Mouse (Mus musculus) heart, embryonic 12.5 days (tissue): ENCODE measurements around the gene Rhbdf1. TPM values are rescaled to one million over a fixed set of nuclear protein-coding genes. Genes with fewer than 3 reads are reported as not detected.

Experiments used
- ATAC-seq: fragments of 200-750 bp; cut with Nextera tagmentation; 2 replicates; pipeline ENCODE4 v1.8.0; 2017; ENCODE audit warnings: moderate TSS enrichment, moderate library complexity; ENCODE audit not compliant: insufficient number of reproducible peaks, low FRiP score
- H3K27ac ChIP-seq: fragments of 300-500 bp; sonication (generic); 2 replicates; pipeline ENCODE4 v1.5.1; 2016; ENCODE audit warnings: mild to moderate bottlenecking, moderate library complexity; ENCODE audit not compliant: poor library complexity, severe bottlenecking
- H3K27me3 ChIP-seq: fragments of 300-500 bp; sonication (generic); replicated peaks from 2 replicates; pipeline ENCODE4 v1.6.1; 2016; ENCODE audit warnings: mild to moderate bottlenecking, moderate library complexity
- H3K36me3 ChIP-seq: fragments of 300-500 bp; sonication (generic); 2 replicates; pipeline ENCODE4 v1.6.1; 2016; ENCODE audit warnings: mild to moderate bottlenecking, moderate library complexity
- H3K4me1 ChIP-seq: fragments of 300-500 bp; sonication (generic); replicated peaks from 2 replicates; pipeline ENCODE4 v1.6.1; 2016; ENCODE audit warnings: mild to moderate bottlenecking
- H3K4me2 ChIP-seq: fragments of 300-500 bp; sonication (generic); 2 replicates; pipeline ENCODE4 v1.6.1; 2016; ENCODE audit warnings: mild to moderate bottlenecking, moderate library complexity
- H3K4me3 ChIP-seq: fragments of 300-500 bp; sonication (generic); 2 replicates; pipeline ENCODE4 v1.5.1; 2016; ENCODE audit warnings: mild to moderate bottlenecking
- H3K9ac ChIP-seq: fragments of 300-500 bp; sonication (generic); 2 replicates; pipeline ENCODE4 v1.6.1; 2016; ENCODE audit warnings: mild to moderate bottlenecking, moderate library complexity
- H3K9me3 ChIP-seq: fragments of 300-500 bp; sonication (generic); replicated peaks from 2 replicates; pipeline ENCODE4 v1.6.1; 2016; ENCODE audit warnings: mild to moderate bottlenecking, moderate library complexity
- WGBS: fragments of 180-500 bp; shearing (Covaris S2); methylation state at CpG from one replicate; pipeline ENCODE4 v1.1.7; 2016; 5-methylcytosine and 5-hydroxymethylcytosine counted together
- polyA plus RNA-seq: library from polyadenylated mRNA; unstranded; fragments of >200 nt; fragmentation: Nextera tagmentation; extraction: Ambion mirVana; gene quantifications from 2 replicates; pipeline ENCODE4 v1.2.1, GENCODE M21; 2016

Gene Rhbdf1
- polyA plus RNA-seq, 1 experiment from 2014 or later = 42.5 TPM

DNA sequence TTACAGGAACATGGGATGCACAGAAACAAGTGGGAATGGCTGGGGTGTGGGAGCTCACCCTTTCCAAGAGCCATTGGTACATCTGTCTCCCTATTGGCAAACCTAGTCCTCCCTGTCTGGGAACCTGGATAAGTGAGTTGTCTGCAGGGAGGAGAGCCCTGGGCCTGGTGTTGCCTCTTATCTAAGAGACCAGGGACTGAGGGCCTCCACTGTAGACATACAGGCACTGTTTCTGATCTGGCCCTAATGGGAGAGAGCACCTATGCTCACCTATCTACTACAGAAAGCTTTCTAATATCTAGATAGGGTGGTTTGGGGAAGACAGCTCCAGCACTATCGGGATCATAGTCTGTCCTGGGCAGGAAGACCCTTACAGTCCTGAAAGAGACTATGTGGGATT lies 34.0 kb upstream of the Rhbdf1 start:
- no peaks in the 10 kb centered on the region for H3K4me1 ChIP-seq
- H3K4me2 ChIP-seq = no peak overlapping the region
- peaks cover 44% of the 10 kb centered on the region for H3K36me3 ChIP-seq
- ATAC-seq = peak; percentile 94
- peak overlapping the region; percentile 70 for H3K27ac ChIP-seq
- WGBS = 89% methylated on average over 1 of the region's 1 CpGs
- H3K9ac ChIP-seq = 0 out of 2 replicates have a peak overlapping the region, but pooled peaks have one; percentile 37
- H3K27me3 ChIP-seq = no peaks in the 10 kb centered on the region
- no peak overlapping the region for H3K4me3 ChIP-seq
- H3K9me3 ChIP-seq = no peaks in the 10 kb centered on the region

DNA sequence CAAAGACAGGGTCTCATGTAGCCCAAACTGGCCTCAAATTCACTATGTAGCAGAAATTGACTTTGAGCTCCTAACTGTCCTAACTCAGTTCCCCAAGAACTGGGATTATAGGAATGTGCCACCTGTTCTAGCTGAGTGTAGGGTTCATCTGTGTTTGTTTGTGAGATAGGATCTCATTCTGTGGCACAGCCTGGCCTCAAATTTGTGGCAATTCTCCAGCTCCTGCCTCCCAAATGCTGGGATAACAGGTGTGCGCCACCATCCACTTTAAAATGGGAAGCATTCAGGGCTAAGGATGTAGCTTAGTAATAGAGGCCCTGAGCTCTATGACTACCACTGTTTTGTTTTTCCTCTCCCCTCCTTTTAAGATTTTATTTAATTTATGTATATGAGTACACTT lies 31.0 kb upstream of the Rhbdf1 start:
- Histone ChIP-seq H3K27ac (no peak overlapping the region), H3K4me3 (no peak overlapping the region), H3K36me3 (peaks cover 42% of the 10 kb centered on the region), H3K4me1 (no peaks in the 10 kb centered on the region), H3K9me3 (no peaks in the 10 kb centered on the region), H3K27me3 (no peaks in the 10 kb centered on the region), H3K4me2 (no peak overlapping the region), H3K9ac (no peak overlapping the region)
- WGBS = 96% methylated on average over 1 of the region's 1 CpGs
- ATAC-seq = no peak

DNA sequence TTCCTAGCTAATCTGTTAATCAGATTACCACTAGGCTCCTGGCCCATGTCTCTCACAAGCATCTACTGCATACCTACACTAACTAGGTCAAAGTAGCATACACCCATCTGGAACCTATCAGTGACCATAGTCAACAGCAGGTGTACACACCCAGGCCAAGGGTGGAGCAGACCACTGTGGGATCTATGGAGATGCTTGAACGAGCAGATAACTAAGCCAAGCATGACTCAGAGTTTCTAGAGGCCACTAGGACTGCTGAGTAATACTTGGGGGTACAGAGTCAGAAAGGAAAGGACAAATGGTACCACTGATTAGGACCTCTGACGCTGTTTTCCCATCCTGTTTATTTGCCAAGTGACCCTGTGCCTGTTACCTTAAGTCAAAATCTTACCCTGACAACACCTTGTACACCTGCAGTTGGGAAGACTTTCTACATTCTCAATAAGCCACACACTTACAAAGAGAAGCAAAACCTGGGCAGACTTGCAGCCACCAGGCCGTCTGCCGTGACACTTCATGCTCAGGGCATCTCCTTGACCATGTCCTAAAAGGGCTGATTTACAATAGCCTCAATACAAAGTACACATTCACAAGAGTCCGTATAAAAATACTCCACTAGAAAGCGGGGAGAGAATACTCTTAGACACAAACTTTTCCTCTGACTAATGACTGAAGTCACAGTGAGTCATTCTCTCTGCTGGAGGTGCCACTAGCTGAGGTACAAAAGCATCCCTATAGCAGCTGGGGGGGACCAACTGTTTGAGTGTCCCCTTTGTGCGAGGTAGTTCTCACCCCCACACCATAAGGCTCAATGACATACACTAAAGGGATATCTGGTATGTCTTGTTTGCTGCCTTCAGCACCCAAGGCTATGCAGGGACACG lies 29.0 kb upstream of the Rhbdf1 start:
- H3K36me3 ChIP-seq = peaks cover 50% of the 10 kb centered on the region
- no peaks in the 10 kb centered on the region for H3K9me3 ChIP-seq
- H3K4me2 ChIP-seq = no peak overlapping the region
- no peak overlapping the region for H3K4me3 ChIP-seq
- H3K4me1 ChIP-seq = no peaks in the 10 kb centered on the region
- H3K27me3 ChIP-seq = no peaks in the 10 kb centered on the region
- peak overlapping the region; percentile 58 for H3K27ac ChIP-seq
- ATAC-seq = peak; percentile 96
- WGBS = 79% methylated on average over 8 of the region's 8 CpGs
- no peak overlapping the region for H3K9ac ChIP-seq

DNA sequence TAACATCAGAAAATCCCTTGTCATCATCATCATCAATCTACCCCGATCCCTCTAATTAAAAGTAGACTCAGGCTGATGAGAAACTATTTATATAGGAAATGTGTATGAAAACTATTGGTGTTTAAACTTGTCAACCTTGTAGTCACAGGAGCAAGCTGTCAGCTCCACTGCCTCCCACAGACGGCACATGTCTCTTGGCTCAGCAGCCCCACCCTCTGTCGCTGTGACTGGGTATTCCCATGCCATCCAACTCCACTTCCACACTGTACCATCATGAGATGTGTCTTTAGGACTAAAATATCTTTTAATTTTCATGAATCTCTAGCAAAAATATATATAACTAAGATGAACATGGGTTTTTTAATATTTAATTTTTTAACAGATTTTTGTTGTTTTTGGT lies 26.2 kb upstream of the Rhbdf1 start:
- Histone ChIP-seq H3K4me2 (no peak overlapping the region), H3K4me1 (peaks cover 13% of the 10 kb centered on the region), H3K36me3 (peaks cover 55% of the 10 kb centered on the region), H3K9me3 (no peaks in the 10 kb centered on the region), H3K9ac (no peak overlapping the region), H3K27ac (no peak overlapping the region), H3K27me3 (no peaks in the 10 kb centered on the region), H3K4me3 (no peak overlapping the region)
- no peak for ATAC-seq
- WGBS = 78% methylated on average over 3 of the region's 3 CpGs

DNA sequence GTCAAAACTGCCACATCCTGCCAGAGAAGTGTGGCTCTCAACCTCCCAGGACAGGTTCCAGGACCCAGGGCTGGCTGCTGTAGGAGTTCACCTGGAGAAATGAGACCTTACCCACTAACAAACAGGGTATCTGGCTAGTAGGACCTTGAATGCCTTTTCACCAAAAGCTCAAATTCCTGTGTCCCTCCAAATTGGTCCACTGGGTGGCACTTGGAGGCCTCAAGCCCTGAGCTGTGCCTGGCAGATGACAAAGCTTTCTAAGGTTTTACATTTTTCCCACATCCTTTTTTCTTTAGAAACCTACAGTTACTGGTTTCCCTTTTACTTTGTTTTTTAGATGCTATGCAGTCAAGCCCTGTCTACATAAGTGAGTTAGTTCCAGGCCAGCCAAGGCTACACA lies 25.0 kb upstream of the Rhbdf1 start:
- Histone ChIP-seq H3K4me1 (peaks cover 19% of the 10 kb centered on the region), H3K9ac (no peak overlapping the region), H3K27ac (peak overlapping the region; percentile 47; the same call in 1 of the 2 replicates), H3K9me3 (no peaks in the 10 kb centered on the region), H3K36me3 (peaks cover 49% of the 10 kb centered on the region), H3K4me2 (no peak overlapping the region), H3K27me3 (no peaks in the 10 kb centered on the region), H3K4me3 (no peak overlapping the region)
- no peak for ATAC-seq

DNA sequence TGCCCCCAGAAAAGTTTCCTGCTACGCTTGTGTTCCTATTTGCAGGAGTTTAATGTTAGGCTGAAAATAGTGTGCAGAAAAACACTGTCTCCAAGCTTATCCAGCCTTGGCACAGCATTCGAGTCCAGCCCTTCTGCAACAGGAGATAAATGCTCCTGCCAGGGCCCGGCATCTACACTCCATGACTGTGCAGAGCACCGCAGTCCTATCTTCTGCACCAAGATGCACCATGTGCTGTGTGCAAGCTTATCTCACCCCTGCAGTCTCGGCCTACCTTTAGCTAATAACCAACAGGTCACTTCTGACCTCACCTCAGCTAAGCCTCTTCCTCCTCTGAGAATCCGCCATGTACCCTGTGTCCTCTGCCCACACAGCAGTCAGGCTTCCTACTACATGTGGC lies 23.5 kb upstream of the Rhbdf1 start:
- Histone ChIP-seq H3K4me3 (no peak overlapping the region), H3K27me3 (no peaks in the 10 kb centered on the region), H3K4me2 (no peak overlapping the region), H3K4me1 (peaks cover 19% of the 10 kb centered on the region), H3K36me3 (peaks cover 61% of the 10 kb centered on the region), H3K27ac (no peak overlapping the region), H3K9me3 (no peaks in the 10 kb centered on the region), H3K9ac (no peak overlapping the region)
- 74% methylated on average over 6 of the region's 6 CpGs for WGBS
- ATAC-seq = peak; percentile 94

DNA sequence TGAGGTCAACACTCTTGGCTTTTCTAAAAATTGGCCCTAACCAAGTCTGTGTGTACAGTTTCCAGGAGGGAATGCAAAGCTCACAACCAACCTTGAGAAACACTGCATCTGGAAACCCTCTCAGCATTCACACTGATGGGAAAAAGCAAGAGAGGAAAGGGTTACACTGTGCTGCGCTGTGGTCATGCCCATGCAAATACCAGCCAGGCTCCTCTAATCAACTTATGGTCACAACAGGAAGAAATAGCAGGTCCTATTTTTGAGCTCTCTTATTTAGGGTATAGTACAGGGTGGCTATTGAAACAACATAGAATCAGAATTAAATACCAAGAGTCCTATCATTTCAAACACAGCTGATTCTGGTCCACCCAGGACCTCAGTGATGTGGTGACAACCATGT lies 22.5 kb upstream of the Rhbdf1 start:
- Histone ChIP-seq H3K9ac (no peak overlapping the region), H3K4me3 (no peak overlapping the region), H3K27me3 (no peaks in the 10 kb centered on the region), H3K36me3 (peaks cover 61% of the 10 kb centered on the region), H3K4me1 (peaks cover 19% of the 10 kb centered on the region), H3K9me3 (no peaks in the 10 kb centered on the region), H3K27ac (peak overlapping the region; percentile 66), H3K4me2 (no peak overlapping the region)
- ATAC-seq = no peak
- 78% methylated on average over 1 of the region's 1 CpGs for WGBS

DNA sequence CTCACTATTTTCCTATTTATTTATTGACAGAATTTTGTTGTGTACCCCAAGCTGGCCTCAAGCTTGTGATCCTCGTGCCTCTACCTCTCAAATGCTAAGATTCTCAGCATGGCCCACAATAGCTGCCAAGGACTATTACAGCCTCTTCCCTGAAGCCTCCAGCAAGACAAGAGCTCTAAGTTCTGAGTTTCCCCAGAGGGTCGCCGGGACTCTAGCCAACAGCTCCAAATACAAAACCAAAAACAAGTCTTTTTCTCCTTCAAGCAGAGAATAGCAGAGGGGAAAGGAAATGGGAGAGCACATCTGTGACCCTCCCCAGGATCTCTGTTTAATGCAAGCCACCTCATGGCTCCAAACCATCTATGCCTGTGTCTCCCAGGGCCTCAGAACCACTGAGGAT lies 22.0 kb upstream of the Rhbdf1 start:
- 82% methylated on average over 3 of the region's 3 CpGs for WGBS
- H3K27ac ChIP-seq = peak overlapping the region; percentile 66
- no peak overlapping the region for H3K9ac ChIP-seq
- H3K9me3 ChIP-seq = no peaks in the 10 kb centered on the region
- H3K36me3 ChIP-seq = peaks cover 61% of the 10 kb centered on the region
- no peak overlapping the region for H3K4me3 ChIP-seq
- H3K27me3 ChIP-seq = no peaks in the 10 kb centered on the region
- ATAC-seq = no peak
- no peak overlapping the region for H3K4me2 ChIP-seq
- peaks cover 19% of the 10 kb centered on the region for H3K4me1 ChIP-seq

DNA sequence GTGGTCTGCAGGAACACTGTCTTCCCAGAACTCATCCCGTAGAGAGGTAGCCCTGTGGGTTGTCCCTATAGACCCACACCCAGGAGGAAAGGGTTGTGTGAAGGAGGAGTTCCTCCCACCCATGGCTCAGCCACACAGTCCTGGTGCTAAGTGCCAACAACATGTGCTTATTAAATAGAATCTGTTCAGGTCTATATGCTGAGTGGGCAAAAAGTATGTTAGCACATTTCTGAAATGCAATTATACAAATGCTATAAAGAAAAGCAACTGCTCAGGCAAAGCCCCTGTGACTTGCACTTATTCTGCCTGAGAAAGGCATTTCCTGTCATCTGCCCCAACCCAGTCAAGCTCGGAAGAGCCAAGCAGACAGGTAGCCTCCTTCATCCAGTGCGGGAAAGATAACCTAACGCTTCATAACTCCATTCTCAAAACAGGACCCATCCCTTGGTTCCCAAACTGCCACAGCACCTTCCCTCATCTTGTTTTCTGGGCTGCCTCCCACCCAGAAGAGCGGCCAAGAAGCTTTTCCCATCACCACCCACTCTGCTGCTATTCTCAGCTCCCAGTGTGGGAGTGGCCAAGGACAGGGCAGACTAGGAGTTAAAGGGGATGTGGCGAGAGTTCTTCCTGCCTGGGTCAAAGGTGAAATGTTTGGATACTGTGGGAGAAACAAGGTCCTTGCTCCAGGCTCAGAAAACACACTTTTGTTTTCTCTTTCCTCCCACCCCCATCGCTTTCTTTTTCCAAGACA lies 21.3 kb upstream of the Rhbdf1 start:
- ATAC-seq = 0 out of 2 replicates have a peak, but pooled peaks have one; percentile 44
- Histone ChIP-seq H3K27ac (peak overlapping the region; percentile 66; the same call in 1 of the 2 replicates), H3K4me3 (no peak overlapping the region), H3K4me2 (peak overlapping the region; percentile 0; the same call in 1 of the 2 replicates), H3K9me3 (no peaks in the 10 kb centered on the region), H3K9ac (no peak overlapping the region), H3K4me1 (peaks cover 19% of the 10 kb centered on the region), H3K36me3 (peaks cover 63% of the 10 kb centered on the region), H3K27me3 (no peaks in the 10 kb centered on the region)
- WGBS = 53% methylated on average over 7 of the region's 7 CpGs

DNA sequence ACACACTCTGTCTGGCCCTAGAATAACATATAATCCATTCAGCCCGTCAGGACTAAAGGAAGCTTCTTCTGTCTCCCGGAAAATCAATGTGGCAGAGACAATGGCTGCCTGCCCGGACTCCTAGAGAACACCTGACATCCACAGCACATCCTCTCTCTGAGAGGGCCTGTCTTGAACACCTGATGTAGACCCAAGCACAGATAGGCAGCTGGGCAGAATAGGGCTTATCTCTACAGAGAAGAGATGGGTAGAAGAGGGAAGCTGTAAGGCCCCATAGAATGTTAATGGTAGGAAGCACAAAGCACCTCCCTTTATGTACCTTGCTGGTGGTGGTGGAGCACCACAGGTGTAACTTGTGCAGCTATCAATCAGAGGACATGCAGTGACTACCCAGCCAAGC lies 20.1 kb upstream of the Rhbdf1 start:
- H3K27me3 ChIP-seq = no peaks in the 10 kb centered on the region
- no peak overlapping the region for H3K4me3 ChIP-seq
- no peak overlapping the region; the same call in 1 of the 2 replicates for H3K27ac ChIP-seq
- H3K36me3 ChIP-seq = peaks cover 53% of the 10 kb centered on the region
- 0 out of 2 replicates have a peak, but pooled peaks have one; percentile 26 for ATAC-seq
- no peak overlapping the region for H3K9ac ChIP-seq
- no peak overlapping the region for H3K4me2 ChIP-seq
- no peaks in the 10 kb centered on the region for H3K9me3 ChIP-seq
- 85% methylated on average over 3 of the region's 3 CpGs for WGBS
- H3K4me1 ChIP-seq = peaks cover 22% of the 10 kb centered on the region

DNA sequence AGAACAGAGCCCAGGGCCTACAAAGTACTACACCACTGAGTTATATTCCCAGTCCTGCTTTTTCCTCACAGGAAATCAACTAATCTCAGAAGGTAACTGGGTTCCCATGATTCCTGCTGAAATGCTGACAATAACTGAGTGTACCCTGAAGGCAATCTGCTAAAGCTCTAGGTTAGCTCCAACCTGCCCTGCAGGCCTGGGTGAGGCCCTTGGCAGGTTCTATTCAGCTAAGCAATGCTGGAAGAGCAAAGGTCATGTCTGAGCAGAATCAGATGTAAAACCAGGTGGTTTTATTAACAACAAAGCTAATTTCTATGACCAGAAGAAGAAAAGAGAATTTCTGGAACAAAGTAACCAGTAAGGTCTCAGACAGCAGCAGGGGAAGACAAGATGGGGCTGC lies 19.3 kb upstream of the Rhbdf1 start:
- Histone ChIP-seq H3K27ac (no peak overlapping the region), H3K36me3 (peaks cover 54% of the 10 kb centered on the region), H3K4me3 (no peak overlapping the region), H3K9me3 (no peaks in the 10 kb centered on the region), H3K9ac (no peak overlapping the region), H3K27me3 (no peaks in the 10 kb centered on the region), H3K4me1 (peaks cover 23% of the 10 kb centered on the region), H3K4me2 (no peak overlapping the region)
- no peak for ATAC-seq
